Mouse (Mus musculus): ENCODE results near the gene Mest. TPM values are rescaled to one million over a fixed set of nuclear protein-coding genes. Genes with fewer than 3 reads are reported as not detected.

Gene Mest
- total RNA-seq, 2 experiments from 2014 or later = not detected

DNA sequence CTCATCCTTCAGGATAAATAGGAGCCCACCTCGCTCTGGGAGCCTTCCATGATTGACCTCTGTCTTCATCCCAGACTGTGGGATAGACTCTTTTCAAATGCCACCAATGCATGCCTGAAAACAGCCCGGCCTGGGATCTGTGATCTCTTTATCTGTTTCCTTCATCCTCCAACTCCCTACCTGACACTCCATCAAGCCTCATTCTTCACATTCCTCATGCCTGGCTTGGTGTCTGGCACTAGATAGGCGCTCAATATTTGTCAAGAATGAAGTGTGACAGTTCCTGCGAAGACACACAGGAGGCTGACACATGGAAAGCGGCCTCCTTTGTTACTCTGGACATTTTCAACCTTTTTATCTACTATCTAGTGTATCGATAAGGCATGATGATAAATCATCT is 19.9 kb upstream of the Mest start:
- ATAC-seq (replicated peaks; ENCODE audit: low FRiP score, poor library complexity, severe bottlenecking) = no peak

DNA sequence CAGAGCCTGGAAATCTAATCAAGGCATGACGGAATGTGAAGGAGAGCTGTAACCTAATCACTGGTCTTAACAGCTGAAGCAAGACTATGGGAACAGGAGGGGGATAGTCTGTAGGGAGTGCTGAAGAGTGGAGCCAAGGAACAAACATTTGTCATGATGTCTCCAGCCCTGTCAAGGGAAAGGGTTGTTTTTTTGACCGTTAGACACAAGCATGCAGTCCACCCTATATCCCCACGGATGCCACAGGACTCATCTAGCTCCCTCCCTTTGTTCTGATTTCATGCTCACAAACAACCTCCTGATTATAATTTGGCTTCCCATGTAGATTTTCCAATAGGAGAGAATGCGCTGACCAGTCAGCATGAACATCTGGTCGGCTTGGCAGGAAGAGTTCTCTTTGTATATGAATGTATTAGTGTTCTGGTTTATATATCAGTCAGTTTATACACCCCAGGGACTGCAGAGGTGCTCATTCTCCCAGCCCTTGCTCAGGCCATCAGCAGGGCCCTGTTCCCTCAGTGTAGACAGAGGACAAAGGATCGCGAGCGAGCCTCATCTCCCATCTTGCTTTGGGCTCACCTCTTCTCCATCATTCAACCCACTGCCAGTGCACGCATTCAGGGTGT is 19.3 kb upstream of the Mest start:
- no peak for ATAC-seq (replicated peaks; ENCODE audit: low FRiP score, poor library complexity, severe bottlenecking)

DNA sequence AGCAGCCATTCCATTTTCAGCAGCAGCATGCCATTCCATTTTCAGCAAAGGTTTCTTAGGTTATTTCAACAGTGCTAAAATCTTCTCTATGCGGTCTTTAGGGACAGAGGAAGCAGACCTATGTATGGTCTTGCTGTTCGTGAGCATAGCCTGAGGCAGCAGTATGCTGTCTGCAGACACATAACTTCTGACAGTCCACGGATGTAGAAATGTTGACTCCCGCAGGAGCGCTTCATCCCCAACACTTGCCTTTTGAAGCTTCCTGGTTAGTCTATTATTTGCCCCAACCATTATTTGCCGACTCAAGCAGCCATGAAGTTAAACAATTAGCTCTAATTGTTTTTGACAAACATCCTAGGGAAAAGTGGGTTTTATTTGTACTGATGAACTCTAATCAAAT is 14.2 kb upstream of the Mest start:
- ATAC-seq (replicated peaks; ENCODE audit: low FRiP score, poor library complexity, severe bottlenecking) = no peak

DNA sequence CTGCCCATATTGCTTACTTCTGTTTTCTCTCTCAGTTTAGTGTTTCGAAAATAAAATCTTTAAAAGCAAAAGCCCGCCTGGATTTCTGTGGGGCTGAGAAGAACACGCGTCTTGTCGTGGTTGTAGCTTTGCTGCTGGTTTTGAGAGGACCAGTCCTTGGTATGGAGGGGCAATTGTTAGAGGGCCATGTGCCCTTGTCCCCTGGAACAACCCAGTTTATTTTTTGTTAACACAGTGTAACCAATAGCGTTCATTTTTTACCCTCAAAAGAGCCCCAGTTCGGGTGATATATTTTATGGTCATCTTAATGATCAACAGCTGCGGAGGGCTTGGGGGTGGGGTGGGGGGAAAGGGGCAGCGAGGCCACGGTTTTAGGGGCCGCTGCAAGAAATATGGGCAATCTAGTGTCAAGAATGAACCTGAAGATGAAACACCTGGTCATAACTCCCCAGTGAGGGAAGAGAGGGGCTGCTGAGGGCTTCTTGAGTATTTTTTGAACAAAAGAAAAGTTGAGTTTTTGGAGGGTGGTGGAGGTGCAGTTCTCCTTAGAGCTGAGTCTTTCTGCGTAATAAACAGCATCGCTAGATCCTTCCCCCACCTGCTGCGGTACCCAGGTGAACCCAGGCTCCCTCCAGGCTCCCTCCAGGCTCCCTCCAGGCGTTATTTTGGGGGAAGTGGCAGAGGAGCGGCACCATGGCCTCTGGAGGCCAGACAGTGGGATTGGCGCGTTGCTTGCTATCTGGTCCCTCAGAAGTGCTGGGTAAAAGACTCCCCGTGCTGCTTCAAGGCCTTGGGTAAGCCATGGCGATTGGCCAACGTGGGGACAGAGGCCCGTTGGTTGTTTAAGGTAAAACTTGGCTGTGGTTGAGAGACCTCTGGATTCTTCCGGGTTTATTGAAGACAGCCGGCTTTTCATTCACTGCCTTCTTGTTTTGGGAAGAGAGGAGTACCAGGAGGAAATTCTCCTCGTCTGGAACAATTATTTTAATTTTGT is 12.7 kb upstream of the Mest start:
- no peak for ATAC-seq (replicated peaks; ENCODE audit: low FRiP score, poor library complexity, severe bottlenecking)

DNA sequence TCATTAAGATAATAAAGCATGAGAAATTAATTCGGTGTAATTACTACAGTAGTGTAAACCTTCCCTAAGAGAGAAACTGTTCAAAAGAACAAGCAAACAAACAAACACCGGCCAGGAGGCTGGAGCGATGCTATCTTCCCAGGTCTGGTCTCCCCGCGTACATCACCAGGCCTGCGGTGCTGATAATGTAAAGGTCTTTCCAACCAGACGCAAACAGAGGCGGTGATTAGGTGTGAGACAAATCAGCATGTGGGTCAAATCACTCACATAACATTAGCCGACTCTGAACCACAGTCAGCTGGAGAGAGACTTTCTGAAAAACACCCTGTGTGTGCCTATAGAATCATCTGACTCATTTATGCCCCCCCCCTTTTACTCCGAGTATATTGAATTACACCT is 12.0 kb upstream of the Mest start:
- ATAC-seq (replicated peaks; ENCODE audit: low FRiP score, poor library complexity, severe bottlenecking) = no peak

DNA sequence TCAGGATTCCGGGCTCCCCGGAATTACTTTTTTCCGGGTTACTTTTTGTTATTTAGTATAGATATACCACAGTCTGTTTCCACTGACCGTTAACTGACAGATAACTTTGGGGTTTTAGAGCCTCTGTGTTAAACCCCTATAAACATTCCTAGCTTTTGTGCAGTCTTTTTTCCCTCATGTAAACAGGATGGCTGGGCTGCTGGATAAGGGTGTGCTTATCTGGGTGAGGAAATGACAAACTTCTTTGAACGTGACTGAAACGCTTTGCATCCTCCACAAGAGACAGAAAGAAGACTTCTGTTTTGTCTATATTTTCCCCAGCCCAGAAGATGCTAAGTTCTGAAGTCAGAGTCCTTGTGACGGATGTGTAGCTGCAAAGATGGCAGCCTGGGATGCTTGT is 10.9 kb upstream of the Mest start:
- ATAC-seq (replicated peaks; ENCODE audit: low FRiP score, poor library complexity, severe bottlenecking) = no peak

DNA sequence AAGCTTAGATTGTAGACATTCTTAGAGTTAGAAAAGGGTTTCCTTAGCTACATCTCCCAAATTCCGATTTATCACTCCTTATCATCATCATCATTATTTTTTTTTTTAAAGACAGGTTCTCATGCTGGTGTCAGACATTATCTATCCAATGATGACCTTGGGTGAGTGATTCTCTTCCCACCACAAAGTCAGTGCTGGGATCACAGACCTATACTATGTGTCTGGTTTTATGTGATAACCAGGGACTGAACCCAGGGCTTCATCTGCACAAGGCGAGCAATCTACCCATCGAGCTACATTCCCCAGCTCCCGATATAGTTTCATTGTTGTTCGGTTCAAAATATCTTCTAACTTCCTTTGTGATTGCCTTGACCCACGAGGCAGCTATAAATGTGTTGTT is 9.9 kb upstream of the Mest start:
- ATAC-seq (replicated peaks; ENCODE audit: low FRiP score, poor library complexity, severe bottlenecking) = no peak

DNA sequence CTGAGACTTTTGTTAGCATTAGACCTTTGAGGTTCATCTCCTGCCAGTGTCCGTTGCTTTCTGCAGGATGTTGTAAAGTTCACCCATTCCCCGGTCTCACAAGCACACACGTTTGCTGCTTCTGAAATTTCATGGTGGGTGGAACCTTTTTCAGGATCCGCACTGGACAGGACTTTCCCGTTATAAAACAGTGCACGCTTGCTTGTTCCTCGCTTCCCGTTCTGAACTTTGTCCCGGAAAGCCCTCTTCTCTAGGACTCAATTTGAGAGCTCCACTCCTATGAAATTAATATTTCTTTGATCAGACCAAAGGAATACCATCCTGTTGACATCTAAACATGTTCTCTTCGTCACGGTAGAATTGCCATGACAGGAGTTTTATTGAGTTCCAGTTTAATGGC is 9.5 kb upstream of the Mest start:
- no peak for ATAC-seq (replicated peaks; ENCODE audit: low FRiP score, poor library complexity, severe bottlenecking)

DNA sequence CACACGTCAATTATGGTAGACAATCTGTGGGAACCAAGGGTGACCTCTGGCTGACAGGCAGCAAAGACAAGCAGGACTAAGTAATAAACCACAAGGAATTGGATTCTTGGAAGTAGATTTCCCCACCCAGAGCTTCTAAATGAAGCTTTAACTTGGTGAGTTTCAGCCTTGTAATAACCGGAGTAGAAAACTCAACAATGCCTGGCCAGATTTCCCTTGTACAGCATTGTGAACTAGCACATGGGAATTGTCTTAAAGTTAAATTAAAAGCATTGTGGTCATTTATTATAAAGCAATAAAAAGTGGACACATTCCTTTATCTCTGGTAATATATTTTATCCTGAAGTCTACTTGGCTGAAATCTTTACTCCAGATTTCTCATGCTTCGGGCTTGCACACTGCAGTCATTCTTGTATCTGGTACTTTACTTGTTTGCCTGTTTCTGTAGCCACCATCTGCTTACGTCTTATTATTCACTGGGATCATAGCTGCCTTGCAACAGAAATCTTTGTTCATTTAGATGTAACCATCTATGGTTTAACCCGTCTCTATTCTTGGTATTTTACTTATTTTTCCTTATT is 8.4 kb upstream of the Mest start:
- ATAC-seq (replicated peaks; ENCODE audit: low FRiP score, poor library complexity, severe bottlenecking) = no peak

DNA sequence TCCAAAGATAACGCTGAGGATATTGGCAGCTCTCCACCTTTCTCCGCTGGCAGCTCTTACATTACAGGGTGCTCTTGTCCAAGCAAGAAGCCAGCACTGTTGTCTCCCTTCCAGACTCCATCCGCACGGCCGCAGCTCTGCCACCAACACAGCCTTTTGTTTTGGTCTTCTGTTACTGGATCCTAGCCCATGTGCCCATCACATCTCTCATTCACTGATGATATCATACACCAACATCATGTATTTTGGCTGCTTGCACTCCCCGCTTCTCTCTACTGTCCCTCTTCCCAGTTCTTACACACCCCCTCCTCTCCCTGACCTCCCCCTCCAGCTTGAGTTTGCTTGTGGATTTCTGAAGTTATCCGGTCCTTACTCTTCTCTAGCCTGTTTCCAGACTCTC is 6.6 kb upstream of the Mest start:
- no peak for ATAC-seq (replicated peaks; ENCODE audit: low FRiP score, poor library complexity, severe bottlenecking)

DNA sequence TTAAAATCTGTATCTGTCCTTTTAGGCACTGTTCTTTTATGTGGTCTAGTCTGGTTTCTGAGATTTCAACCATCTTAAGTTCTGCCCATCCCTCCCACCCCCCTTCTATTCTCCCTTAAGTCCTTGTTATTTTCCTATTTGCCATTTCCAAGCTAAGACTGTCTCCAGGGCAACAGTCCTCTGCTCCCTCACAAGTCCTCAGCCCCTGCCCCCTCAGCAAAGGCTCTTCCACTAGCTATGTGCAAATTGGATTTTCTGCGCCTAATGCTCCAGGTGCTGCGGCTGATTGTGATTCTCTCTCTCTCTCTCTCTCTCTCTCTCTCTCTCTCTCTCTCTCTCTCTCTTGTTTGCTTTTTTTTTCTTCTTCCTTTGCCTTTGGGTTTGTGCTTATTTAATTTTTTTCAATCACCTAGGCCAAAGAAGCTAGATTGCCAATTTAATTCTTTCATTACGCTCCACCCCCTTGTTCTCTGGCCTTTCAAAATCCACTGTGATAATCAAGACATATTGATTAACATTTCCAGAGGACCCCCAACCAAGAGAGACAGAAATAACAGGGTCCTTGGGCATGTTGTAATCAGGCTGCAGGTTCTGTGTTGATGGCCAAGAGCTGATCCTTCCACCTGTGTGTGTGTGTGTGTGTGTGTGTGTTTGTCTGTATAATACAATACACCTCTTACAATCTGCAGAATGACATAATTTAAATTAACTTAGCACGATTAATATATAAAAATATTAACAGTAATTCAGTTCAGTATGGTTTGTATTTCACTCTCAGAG is 772 bp upstream of the Mest start:
- no peak for ATAC-seq (replicated peaks; ENCODE audit: low FRiP score, poor library complexity, severe bottlenecking)

DNA sequence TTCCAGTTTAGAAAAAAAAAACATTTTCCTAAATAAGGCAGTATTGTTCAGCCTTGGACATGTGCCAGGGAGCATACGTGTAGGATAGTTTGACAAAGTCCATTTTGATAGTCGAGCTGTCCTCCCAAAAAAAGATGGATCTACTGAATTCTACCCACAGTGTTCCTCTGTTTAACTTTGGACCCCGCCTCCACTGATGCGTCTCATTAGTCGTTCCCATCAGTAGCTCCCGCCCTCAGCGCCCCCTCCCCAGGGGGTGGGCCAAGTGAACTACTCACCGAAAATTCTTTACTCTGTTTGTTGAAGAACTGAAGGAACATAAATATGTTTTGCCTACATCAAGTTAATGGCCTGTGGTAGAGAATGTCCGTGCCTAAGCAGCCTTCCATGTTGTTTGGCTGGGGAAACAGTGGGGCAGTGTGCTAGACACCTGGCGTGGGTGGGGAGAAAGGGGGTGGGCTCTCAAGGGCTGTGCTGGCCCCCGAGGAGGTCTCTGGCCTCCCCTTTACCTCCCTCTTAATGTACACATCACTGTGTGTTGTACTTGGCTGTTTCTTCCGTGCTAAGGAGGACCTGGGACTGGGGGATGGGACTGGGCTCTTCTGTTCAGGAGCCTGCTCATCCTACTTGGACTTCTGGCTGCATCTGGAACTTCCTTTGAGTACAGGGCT is 7.1 kb downstream of the Mest start:
- no peak for ATAC-seq (replicated peaks; ENCODE audit: low FRiP score, poor library complexity, severe bottlenecking)

DNA sequence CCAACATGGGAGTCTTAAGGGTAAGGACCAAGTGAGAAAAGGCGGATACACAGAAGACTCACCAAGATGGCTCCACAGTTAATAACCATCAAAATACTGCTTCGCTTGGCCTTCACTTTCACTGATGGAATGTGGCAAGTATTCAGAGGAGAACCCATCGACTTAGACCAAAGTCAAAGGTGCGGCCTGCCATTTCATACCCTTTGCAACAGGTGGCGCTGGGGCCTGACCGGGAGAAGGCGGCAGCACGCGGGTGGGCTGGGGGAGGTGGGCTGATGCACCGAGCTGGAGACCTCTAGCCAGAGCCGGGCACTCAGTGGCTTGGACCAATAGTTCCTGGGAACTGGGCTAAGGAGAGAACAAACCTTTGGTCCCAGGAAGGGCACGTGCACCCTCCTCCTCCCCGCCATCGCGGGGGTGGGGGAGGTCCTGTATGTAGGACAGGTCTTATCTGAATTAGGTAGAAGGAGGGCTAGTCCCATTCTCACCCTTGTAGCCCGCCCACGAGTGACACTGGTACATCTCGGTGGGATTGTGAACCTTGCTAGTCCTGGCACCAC is 9.3 kb downstream of the Mest start:
- ATAC-seq (replicated peaks; ENCODE audit: low FRiP score, poor library complexity, severe bottlenecking) = no peak

DNA sequence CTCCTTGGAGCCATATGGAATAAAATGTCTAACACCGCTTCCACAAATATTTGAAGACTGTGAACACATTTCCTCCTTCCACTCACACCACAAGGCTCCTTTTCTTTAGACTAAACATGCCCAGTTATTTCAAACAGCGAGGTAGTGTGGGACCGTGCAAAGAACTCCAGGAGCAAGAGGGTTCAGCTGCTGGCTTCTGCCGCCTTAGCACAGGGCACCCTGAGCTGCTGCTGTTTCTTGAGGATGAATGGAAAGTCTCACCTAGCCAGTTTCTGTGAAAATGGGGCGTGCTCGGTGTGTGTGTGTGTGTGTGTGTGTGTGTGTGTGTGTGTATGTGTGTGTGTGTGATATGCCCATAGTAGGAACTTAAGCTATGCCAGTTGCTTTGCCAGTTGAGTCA is 11.1 kb downstream of the Mest start:
- ATAC-seq (replicated peaks; ENCODE audit: low FRiP score, poor library complexity, severe bottlenecking) = no peak

DNA sequence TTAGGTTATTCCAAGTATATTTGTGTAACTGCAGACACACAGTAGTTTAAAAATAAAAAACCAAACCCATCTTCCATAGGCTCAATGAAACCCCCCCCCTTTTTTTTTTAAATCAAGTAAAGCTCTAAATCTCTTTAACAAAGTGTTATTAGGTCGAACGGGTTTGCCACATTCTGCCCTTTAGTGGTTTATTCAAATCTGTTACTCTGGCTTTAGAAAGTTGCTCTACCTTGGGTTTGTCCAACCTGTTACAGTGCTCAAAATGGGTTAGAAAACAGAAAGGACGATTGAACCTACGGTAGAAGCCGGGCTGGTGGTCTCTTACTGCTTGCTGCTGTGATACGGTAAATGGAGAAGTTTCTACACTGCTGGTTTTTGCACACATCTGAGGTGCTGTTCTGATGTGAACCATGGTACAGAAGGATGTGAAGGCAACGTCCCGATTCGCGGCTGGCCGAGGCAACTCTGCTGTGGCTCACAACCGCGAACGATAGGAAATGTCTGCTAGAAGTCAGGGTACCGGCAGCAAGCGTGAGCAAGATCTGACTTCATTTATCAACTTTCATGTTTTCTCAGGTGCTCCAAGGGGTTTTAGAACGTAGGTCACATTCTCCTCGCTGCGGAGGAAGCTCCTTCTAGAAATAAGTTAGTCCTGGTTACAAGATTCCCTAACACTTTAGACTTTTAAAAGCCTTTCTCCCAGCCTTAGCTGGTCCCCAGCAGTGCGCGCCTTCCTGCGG is 11.8 kb downstream of the Mest start:
- ATAC-seq (replicated peaks; ENCODE audit: low FRiP score, poor library complexity, severe bottlenecking) = no peak

DNA sequence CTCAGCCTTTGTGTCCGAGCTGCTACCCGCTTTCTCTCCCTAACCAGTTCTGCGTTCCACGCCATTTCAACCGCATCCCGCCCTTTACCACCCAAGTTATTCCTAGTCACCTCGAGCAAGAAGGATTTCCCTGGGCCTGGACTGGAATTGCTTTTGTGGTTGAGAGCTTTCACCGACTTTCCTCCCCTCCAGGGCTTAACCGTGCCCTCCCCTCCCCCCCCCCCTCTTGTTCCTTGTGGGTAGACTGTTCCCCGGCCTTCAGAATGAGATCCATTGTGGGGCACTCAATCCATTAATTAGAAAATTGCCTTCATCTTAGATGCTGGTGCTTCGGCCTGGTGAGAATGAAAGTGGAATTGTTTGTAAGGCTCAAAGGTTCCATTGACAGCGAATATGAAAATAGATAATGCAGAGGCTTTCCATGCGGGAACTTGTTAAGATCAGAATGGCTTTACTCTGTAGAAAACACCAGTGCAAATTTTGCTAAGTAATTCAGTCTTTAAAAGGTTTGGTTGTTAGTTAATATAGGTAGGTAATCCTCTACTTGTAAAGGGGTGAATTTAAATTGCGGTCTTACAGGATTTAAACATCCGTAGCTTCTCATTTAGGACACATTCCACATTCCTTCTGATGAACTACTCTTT is 12.5 kb downstream of the Mest start:
- ATAC-seq (replicated peaks; ENCODE audit: low FRiP score, poor library complexity, severe bottlenecking) = no peak

DNA sequence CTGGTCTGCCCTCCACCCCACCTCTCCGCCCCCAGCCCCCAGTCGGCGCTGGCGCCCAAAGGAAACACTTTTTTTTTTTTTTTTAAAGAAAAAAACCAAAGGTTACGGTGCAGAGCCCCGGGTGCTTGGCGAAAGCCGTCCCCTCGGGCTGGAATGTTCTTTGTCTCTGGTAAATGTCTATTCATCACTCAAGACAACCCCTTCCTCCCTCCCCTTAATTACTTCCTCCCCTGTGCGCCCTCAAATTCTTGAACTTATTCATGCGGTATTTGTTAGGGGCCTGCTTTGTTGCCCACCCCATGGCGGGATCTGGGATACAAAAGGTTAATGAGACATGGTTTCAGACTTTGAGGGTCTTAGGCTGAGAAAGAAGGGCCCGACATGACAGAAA is 13.0 kb downstream of the Mest start:
- no peak for ATAC-seq (replicated peaks; ENCODE audit: low FRiP score, poor library complexity, severe bottlenecking)

DNA sequence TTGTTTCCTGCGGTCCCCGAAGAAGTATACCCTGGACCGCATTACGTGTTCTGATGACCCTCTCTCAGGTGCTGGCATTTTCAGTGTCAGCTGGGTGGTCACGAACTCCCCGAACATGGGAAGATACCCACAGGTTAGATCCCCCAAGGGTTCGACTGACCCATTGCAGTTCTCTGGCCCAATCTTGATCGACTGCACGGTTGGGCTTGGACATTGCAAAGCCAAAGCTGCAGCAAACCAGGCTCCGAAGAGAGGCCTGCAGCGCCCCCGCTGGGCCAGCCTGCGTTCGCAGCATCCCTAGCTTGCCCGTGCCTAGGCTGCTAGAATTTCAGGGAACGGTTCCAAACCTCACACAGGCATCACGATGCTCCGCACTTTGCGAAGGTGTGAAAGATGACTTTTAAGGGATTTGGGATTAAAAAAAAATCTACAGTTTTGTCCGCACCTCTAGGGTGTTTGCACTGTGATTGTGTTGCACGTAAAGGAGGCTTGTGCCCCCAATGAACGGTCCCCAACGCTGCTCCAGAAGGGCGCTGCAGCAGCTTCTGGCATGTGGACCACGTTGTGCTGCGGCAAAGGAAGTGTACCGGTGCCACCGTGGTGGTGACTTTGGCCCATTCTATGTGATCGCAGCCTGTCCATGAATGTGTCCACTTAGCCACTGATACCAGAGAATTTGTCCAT is 13.7 kb downstream of the Mest start:
- peak; percentile 49; the same call in 1 of the 2 replicates for ATAC-seq (replicated peaks; ENCODE audit: low FRiP score, poor library complexity, severe bottlenecking)
